Mouse (Mus musculus) thymus, adult 2 months (tissue): ENCODE measurements around the gene Ctbp2.

Experiments
- CTCF ChIP-seq: fragments of 200-500 bp; IDR thresholded peaks from 2 replicates; pipeline ENCODE4 v1.5.1; 2012; ENCODE audit warnings: mild to moderate bottlenecking, control low read depth, low read length, moderate library complexity, borderline replicate concordance; ENCODE audit not compliant: control insufficient read depth, poor library complexity, insufficient read depth; ENCODE audit errors: extremely low read depth
- POLR2A ChIP-seq: fragments of 200-500 bp; IDR thresholded peaks from 2 replicates; pipeline ENCODE4 v1.6.1; 2012; ENCODE audit warnings: mild to moderate bottlenecking, low read length, control low read depth, moderate library complexity; ENCODE audit not compliant: control insufficient read depth, poor library complexity, insufficient read depth; ENCODE audit errors: extremely low read depth

DNA sequence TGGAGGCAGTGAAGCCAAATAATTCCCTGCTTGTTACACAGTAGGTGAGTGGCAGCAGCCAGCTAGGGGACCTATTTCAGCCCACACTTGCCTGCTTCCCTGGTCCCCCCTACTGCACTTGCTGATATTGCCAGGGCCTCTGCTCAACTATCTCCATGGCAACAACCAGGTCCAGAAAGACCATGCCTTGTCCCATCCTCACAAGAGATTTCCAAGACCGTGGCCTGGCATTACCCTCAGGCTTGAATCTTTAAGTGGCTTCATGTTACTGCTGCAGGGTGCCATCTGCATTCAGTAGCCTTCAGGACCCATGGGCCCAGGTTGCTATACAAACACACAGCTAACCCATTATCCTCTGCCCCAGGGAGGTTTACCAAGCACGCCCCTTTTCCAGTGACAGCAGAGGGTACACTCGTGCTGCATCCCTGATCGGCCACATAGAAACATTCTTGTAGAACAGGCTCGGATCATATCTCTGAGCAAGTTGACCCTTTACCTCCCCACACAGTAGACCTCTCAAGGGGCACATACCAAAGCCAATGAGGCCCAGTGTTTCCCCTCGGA lies 129.4 kb downstream of the Ctbp2 start:
- TF ChIP-seq CTCF (no peak), POLR2A (no peak)
